Mouse (Mus musculus): ENCODE measurements at regions not wholly inside any gene's neighbourhood (a gene's known extent, or its start where the extent isn't known, plus 50 kb on each side); places are given as distances from the start of the nearest gene placed in this dataset.
"Not testable (repeated sequence)": the region's sequence is repeated elsewhere in the genome, so short reads cannot be mapped to it uniquely, and the experiment has no call there.

DNA sequence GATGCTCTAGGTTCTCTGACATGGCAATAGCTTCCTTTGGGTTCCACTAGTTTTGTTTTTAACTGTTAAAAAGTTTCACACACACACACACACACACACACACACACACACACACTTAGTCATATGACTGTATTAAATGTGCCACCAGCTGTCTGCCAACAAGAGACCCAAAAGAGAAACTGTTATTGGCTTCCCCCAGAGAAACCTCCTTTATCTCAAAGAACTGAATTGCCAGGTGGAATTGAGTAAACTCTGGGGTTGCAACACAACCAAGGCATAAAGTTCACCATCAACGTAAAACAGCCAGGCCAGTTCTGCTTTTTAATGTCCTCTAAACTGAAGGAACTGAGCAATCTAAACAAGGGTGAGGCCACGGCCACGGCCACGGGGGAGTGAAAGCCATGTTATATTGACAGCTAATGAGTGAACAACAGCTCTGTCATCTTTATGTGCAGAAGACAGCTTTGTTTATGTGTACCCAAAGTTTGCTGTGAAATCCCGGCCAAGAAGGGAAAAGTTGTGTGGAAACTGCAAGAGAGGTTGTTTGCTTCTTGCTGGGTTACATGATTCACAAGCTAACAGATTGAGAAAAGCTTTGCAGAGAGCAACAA, 69.3 kb downstream of the Btg1 start:
- DNase-seq = no peak

DNA sequence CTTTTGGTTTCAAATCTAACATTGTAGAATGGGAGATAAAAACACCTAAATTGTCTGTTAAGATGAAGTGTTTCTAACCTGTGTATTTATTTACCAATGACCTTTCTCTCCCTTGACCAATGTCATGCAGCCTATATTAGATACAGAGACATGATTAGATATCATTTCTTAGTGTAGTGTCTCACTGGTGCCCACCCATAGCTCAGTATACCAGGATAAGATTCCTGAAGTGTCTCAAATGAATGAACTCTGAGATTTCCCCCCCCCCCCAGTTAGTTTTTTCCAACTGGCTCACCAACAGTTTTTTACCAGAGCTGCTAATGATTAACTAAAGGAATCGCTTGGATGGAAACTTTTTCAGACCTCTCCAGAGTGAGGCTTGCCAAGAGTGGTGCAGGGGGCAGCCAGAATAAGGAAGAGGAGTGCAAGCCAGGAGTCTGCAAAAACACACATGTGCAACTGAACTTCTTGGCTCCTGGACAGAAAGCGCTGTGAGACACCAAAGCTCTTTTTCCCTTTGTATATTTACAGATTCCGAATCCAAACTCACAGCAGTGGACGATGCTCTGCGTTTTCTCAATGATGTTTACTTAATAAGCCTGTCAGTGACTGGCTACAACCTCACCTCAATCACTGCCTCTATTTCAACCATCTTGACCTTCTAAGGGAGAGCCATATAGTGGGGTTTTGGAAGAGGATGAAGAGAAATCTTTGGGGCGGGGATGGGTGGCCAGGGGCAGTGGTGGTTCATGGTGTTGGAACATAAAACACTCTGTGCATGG, 70.0 kb downstream of the Btg1 start:
- DNase-seq = peak; percentile 7

DNA sequence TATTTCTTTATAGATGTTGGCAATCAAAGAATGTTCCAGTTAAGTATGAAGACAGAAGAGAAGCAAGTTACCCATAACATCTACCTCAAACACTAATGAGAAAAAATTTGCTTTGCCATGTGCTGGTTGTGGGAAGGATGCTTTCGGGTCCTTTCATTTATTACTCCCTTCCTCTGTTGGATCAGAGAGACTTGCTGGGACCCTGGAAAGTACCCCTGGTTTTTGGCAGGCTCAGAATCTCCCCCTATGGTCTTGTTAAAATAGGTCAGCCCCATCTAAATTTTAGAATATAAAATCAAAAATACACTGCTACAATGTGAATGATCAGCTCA, 70.6 kb downstream of the Btg1 start:
- DNase-seq = no peak

DNA sequence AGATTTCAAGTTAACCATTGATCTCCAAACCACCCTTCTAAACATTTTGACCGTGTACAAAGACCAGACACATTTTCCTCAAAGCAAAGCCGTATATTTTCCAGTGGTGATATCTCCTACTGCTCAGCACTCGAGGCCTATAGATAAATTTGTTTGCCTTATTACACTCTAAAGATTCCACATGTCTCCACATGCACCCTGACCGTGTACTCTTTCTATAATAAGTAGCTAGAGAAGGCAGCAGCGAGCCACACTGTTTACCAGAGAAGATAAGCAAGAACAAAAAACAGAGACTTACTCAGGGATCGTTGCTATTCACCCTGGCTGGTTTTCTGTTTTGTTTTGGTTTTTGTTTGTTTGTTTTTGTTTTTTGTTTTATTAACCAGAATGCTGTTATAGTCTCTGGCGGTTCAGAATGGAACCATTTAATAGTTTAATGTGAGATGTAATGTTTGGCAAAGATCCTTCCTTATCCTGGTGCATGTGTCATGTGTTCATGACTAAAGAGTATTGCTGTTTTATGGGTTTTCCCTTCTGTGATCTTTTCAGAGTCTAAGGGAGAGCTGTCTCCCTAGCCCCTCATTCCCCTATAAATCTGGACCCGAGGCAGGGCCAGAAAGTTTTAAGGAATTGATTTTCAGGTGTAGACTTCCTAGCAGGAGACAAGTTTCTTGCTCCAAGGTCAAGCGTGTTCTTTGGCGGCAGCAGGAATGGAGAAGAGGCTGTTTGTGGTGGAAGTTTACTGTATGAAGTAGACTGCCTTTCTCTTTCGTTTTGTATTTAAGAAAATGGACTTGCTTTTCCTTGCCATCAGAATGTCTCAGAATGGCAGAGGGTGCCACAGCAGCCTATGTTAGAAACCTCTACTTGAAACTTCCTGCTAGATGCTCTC, 73.4 kb downstream of the Btg1 start:
- DNase-seq = no peak

DNA sequence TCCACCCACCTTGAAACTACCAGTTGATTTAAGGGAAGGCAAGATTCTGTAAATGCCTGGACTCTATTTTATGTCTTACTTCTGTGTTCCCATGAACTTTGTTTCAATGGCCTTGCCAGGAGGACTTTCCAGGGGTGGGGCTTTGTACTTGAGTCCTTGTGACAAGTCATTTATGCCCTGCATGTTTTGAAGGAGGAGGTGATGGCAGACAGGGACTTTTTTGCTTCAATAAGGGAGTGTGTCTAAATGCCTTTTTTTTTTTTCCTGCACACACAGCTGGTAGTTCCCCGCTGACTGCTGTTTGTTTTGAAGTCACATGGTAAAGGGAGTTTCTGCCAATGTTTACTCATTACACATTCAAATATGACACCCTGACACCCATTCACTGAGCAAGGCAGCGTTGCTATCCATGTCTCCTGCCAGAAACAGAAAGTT, 74.1 kb downstream of the Btg1 start:
- no peak for DNase-seq

DNA sequence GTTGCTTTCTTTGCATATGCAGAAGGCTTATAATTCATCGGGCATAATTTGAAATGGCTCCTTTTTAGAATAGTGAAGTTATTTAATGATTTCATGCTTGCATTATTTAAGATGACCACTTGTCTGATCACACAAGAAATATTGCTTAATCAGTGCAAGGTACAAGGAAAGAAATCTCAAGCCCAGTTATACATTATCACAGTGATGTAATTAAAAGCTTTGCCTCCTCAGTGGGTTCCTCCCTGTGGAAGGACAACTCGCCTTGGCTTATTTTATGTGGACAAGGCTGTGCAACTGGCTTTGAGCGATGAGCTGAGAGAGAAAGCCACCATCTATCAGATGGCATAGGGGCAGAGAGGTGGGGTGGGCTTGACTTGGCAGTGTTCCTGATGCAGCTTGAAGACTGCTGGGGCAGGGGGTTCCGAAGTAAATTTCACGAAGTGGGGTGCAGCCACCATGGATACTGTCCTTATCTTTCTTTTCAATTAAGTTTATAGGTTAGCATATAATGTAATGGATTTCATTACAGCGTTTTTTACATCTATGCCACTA, 74.6 kb downstream of the Btg1 start:
- DNase-seq = no peak

DNA sequence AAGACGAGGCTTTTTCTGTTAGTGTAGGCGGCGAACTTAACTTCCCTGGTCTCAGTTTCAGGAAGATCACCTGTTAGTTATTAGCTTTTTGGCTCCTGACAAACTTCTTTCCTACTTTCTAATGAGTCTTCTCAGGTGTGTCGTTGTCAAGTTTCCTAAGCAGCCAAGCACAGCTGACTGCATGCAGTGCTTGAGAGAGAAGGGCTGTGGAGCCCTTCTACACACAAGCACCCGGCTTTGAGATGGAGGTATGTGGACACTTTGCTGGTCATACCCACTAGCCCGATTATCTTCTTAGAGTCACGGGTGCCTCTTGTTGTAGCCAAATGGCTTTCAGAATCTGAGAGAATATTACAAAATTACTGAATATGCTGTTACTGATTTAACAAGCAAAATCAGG, 76.0 kb downstream of the Btg1 start:
- DNase-seq = no peak

DNA sequence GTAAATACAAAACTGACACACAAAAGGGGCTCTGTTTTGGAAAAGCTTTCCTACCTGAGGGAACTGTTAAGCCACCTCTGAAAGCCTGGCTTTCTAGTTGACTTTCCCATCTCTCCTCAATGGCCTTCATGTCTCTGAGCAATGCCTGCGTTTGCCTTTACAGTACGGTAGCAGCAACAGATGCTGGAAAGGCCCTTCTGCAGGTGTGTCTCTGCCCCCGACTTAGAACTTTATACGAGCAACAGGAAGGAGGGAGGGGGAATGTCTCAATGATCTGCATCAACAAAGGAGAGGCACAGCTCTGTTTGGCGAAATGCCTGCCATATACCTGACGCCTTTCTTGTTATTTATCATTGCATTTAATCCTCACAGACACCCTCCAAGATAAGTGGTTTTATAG, 77.0 kb downstream of the Btg1 start:
- no peak for DNase-seq

DNA sequence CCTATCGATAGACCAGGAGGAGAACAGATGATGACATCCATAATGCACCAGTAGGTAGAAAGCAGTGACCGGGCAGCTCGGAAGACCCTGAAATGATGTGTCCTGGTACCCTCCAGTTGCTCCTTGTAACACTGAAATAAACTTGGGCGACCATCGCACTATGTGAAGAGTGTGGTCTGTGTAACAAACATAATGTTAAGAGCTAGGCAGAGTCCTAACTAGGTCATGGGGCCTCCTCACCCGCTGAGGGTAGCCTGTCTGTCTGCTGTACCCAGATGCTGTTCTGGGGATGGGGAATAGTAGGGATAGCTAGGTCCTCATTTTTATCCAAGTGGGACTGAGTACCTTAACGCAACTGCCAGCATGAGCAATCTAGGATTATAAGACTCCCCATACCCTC, 79.8 kb downstream of the Btg1 start:
- DNase-seq = no peak

DNA sequence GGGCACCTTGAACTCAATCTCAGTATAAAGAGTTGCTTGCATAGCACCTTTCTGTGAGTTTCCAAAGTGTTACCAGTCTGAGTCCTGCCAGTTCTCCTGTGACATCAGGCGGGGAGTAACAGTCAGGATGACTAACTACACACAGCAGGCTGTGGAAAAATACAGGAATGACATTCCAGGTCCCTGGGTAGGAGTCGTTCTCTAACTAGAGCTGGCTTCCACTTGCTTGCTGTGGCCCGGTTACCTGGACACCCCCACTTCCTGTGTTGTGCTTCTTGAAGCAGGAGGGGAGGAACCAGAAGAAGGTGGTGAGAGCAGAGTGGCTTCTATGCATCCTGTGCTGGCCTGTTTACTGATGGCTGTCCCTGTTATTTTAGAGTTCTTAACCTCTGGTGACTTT, 81.0 kb downstream of the Btg1 start:
- no peak for DNase-seq

DNA sequence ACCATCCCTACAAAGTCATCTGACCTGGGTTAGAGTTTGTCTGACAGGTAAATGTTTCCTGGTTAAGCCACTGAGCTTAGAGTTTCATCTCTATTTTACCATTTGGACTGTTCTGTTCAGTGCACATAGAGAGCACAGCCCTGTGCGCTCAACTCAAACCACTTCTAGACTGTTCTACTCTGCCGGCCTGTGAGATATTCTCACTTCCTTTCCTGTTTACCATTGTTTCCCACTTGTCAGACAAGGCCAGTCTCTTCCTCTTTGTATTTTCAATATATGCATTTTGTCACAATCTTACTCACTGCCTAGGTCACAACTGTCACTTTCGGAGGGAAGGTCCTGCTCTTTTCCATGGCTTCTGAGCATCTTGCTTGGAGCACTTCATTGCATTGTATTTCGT, 89.8 kb downstream of the Btg1 start:
- DNase-seq = no peak

DNA sequence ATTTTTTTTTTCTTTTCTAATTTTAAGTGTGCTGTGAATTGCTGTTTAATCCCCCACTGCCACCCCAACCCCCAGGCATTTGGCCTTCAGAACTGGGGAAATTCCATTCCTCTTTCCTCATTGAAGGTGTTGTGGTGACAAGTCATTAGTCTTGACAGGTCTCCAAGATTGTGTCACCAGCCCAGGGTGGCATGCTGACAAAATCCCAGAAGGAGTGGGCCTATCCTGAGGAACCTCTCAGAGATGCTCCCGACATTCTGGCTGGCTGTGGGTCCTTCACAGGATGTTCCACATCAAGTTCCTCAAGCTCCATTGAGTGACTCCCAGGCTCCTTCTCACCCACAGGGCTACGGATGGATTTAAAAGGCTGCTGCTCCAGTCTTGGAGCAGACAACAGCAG, 91.7 kb downstream of the Btg1 start:
- no peak for DNase-seq

DNA sequence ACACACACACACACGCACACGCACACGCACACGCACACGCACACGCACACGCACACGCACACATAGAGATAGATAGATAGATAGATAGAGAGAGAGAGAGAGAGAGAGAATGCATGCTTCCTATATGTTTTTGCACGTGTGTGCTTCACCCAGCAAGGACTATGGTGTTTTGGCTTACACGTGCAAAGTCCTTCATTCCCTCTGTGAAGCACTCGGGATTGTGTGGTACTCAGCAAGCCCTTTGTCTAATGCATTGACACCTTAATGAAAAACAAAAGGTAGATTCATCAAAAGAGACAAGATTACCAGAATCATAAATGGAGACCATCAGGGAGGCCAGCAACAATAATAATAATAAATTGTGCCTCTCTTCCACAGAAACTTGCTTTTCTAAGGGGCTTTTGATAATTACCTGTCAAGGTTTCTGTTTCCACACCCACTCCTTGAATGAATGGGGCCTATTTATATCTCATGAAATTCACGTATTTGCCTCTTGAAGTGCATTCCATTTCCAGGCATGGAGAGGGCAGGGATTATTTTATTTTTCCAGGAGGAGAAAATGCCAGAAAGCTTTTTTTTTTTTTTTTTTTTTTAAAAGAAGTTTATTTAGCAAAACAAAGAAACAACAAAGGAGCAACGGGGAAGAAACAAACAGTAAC, 93.0 kb downstream of the Btg1 start:
- no peak for DNase-seq

DNA sequence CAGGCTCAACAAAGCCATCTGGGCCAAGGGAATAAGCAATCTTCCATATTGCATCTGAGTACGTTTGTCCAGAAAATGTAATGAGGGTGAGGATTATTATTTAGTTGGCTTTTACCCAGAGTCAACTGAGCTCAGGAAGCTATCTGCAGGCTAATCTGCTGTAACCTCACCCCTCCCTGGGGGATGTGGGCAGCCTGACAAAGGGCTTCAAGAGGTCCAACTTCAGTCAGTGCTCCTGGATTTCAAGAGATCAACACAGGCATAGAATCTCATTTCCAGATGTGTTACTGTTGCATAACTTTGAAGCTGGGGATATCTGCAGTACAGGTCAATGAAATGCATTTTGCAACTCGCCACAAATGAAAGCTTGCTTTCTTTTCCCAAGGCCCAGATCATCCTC, 95.2 kb downstream of the Btg1 start:
- DNase-seq = no peak

DNA sequence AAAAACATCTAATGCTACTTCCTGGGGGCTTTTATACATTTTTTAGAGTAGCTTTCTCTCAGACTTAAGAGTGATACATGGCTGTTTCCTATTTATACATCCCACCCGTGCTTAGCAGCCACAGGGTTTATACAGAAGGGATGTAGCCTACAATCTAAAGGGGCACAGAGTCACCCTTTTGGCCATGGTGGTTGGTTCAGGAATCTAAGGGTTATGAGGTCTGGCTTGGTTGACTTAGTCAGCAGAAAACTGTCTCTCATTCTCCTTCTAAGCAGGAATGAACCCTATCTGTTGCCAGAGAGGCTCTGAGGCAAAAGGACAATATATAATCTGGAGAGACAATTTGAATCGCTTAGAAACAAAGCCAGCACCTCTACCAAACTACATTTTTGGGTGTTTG, 97.9 kb downstream of the Btg1 start:
- no peak for DNase-seq

DNA sequence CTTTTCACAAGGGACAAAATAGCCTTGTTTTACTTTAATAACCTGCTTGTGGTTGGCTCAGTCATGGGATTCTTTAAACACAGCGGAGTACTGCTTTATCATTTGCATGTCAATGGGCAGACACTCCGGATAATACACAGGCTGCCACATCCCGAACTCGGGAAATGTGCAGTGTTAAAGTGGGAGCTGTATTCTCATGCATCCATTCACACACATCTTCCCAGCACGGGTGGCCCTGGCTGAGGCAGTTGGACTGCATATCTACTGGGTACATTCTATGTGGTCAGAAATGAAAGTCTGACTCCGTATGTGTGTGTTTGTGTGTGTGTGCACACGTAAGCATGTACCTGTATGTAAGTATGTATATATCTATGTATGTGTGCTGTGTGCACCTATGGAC, 100.5 kb downstream of the Btg1 start:
- DNase-seq = no peak

DNA sequence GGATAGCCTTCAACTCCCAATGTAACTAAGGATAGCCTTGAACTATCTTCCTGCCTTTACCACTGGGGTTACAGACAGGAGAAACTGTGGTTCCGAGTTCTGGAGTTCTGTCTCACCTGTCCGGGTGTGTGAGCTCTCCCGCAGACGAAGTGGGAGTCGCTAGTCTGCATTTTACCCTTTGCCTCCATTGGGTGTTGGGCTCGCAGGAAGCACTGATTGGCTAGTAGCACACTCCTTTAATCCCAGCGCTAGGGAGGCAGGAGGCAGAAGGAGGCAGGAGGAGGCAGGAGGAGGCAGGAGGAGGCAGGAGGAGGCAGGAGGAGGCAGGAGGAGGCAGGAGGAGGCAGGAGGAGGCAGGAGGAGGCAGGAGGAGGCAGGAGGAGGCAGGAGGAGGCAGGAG, 101.9 kb downstream of the Btg1 start:
- not testable (repeated sequence) for DNase-seq

DNA sequence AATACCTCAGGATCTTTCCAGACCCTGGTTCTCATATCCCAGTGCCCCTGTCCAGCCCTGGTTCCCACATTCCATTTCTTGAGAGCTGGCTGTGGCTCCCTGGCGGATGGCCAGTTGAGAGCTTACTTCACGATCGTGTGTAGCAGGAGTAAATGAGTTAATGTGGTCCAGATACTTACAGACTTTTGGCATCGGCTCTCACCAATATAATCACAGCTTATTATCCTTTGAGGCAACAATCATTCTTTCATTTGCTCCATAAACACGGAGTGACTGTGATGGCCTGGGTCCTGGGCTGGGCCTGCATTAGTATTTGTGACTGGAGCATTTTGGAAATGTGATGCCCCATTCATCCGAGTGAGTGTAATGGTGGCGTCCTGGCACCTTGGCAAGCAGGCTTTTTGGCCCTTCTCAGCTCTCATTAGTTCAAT, 103.5 kb downstream of the Btg1 start:
- DNase-seq = peak; percentile 35

DNA sequence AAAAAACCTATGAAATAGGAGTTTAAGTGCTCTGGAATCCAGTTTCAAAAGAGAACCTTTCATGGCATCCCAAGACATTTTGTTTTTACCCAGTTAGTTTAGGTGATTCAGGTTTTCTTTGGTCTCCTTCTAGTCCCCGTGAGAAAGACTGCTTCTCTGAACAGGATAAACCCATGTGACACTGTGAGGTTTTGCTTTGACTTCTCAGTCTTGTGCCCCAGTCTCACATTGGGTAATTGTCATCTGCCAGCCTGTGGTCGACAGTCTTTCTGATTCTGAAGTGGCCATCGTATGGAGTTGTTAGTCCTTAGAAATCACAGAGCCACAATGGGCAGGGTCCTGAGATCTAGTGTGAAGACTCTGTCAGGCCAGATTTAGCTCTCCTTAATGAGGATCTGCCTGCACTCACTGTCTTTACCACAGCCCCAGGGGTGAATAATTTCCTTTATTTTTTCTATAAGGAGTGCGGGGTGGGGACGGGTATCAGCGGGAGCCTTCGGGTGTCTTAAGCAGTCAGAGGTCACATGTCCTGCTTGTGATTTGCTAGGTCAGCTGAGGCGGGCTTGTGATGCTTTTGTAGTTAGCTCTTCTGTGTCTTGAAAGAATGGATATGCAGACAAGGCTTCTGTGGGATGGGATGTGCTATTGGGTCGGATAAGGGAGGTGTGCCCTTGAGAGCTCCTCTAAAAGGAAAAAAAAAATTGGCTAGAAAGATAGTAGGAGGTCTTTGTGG, 104.3 kb downstream of the Btg1 start:
- no peak for DNase-seq

DNA sequence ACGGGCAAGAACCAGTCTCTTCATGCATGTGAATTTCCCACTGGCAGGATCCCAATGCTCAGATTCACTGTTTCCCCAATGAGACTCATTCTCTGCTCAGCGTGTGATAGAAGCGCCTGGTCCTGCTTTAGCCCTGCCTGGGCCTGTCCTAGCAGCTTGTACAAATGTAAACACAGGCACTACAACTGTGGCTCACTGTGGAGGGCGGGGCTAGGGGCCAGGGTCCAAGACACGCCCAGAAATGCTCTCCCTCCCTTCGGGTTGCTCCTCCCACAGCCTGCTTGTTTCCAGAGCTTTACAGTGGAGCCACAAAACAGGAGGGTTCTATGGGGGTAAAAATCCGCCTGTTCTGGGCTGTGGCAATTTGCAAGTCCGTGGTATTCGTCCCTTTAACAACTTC, 105.7 kb downstream of the Btg1 start:
- peak; percentile 15 for DNase-seq

DNA sequence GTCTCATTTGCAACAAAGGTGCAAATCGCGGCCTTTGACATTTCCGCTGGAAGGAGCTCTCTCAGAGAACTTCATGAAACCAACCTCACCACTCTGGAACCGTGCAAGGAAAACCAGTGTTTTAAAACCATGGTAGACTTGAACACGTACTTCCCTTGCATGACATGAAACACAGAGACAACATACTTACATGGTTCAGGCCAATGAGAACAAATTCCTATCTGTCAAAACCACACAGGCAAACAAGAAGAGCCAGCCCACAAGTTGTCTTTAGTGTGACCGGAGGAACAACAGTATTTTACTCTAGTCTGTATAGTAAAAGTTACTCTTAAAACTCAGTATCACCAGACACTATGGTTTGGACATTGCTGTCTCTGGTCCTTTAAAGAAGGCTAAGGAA, 106.3 kb downstream of the Btg1 start:
- no peak for DNase-seq
